Mouse (Mus musculus) stomach, postnatal 0 days (tissue): Measurements from ENCODE around the gene Mtr.

Experiments
- CTCF ChIP-seq: IDR thresholded peaks from 2 replicates; pipeline ENCODE4 v1.5.1; 2016; ENCODE audit warnings: antibody characterized with exemption, low read depth, mild to moderate bottlenecking, moderate library complexity
- EP300 ChIP-seq: optimal IDR thresholded peaks from 2 replicates; pipeline ENCODE3; 2016; ENCODE audit warnings: antibody characterized with exemption

DNA sequence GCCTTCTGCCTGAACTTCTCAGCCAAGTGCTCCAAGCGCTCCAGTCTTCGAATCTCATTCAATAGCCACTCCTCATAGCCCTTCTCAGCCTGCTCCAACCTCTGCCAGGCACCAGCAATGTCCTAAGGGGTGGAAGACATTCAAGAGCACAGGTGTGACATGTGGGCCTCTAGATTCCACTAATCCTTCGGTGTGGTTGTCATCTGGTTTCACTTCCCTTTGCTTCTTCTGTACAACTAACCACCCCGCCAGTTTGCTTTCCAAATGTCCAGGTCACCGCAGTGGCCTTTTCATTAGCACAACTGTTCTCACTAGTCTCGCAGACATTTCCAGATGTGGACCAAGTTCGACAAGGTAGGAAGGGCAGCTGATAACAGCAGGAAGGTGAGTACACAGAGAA lies 32.8 kb upstream of the Mtr start:
- TF ChIP-seq CTCF (no peak), EP300 (no peak)
